Mouse (Mus musculus) stomach, embryonic 15.5 days (tissue): ENCODE measurements at regions not wholly inside any gene's neighbourhood (a gene's known extent, or its start where the extent isn't known, plus 50 kb on each side); places are given as distances from the start of the nearest gene placed in this dataset.

Experiments
- ATAC-seq: fragments of 200-750 bp; cut with Nextera tagmentation; 2 replicates; pipeline ENCODE4 v1.8.0; 2017; ENCODE audit warnings: low read depth, moderate number of reproducible peaks, moderate TSS enrichment; ENCODE audit not compliant: insufficient read depth, low FRiP score
- H3K27ac ChIP-seq: fragments of 300-500 bp; sonication (generic); 2 replicates; pipeline ENCODE4 v1.5.1; 2015; ENCODE audit warnings: mild to moderate bottlenecking, inconsistent platforms
- H3K27me3 ChIP-seq: fragments of 300-500 bp; sonication (generic); replicated peaks from 2 replicates; pipeline ENCODE4 v1.6.1; 2015; ENCODE audit warnings: inconsistent platforms
- H3K36me3 ChIP-seq: fragments of 300-500 bp; sonication (generic); 2 replicates; pipeline ENCODE4 v1.6.1; 2015; ENCODE audit warnings: inconsistent platforms
- H3K4me1 ChIP-seq: fragments of 300-500 bp; sonication (generic); 2 replicates; pipeline ENCODE4 v1.6.1; 2015; ENCODE audit warnings: inconsistent platforms
- H3K4me2 ChIP-seq: fragments of 300-500 bp; sonication (generic); 2 replicates; pipeline ENCODE4 v1.6.1; 2015; ENCODE audit warnings: mild to moderate bottlenecking, inconsistent platforms
- H3K4me3 ChIP-seq: fragments of 300-500 bp; sonication (generic); replicated peaks from 2 replicates; pipeline ENCODE4 v1.5.1; 2015; ENCODE audit warnings: inconsistent platforms
- H3K9ac ChIP-seq: fragments of 300-500 bp; sonication (generic); 2 replicates; pipeline ENCODE4 v1.6.1; 2015; ENCODE audit warnings: inconsistent platforms
- H3K9me3 ChIP-seq: fragments of 300-500 bp; sonication (generic); 2 replicates; pipeline ENCODE4 v1.6.1; 2016; ENCODE audit warnings: inconsistent platforms
- WGBS: fragments of 180-500 bp; shearing (Covaris S2); methylation state at CpG from one replicate; pipeline ENCODE4 v1.1.7; 2015; 5-methylcytosine and 5-hydroxymethylcytosine counted together

DNA sequence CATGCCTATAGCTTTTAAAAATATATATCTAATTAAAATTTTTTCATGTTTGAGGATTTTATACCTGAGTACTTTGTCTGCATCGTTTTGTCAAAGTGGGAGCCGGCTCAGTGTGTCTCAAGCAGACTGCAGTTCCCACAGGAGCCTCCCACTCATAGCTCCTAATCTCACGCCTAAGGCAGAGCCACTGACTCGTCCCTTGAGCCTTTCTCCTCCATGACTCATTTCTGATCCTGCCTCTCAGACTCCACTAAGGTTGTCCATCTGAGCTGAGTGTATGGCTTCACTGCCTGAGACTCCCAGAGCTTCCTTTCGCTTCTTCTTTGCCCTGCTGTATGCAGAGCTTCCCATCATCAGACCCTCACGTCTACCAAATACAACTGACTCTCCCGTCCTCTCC lies 98.8 kb downstream of the Efnb2 start:
- Histone ChIP-seq H3K4me3 (no peak overlapping the region), H3K27ac (no peak overlapping the region), H3K9ac (no peak overlapping the region), H3K4me2 (no peak overlapping the region), H3K36me3 (no peaks in the 10 kb centered on the region), H3K27me3 (no peaks in the 10 kb centered on the region), H3K9me3 (no peaks in the 10 kb centered on the region), H3K4me1 (no peaks in the 10 kb centered on the region)
- ATAC-seq: no peak
- 73% methylated on average over 7 of the region's 7 CpGs for WGBS

DNA sequence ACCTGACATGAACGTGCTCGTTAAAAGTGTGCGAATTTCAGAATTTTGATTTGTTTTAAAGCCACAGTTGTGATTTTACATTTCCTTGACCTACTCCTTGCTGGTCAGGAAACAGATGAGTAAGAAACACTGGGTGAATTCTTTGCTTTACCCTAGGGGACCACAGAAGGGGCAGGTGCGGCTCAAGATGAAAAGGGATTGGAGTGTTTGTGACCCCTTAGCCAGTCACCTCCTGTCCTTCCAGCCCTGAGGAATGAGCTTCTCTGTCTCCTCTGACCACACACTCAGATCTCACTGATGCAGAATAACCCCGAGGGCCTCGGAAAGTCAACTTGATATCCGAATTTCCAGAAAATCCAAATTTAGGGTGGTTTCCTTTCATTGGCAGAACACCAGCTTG lies 103.0 kb downstream of the Efnb2 start:
- H3K36me3 ChIP-seq: no peaks in the 10 kb centered on the region
- no peak overlapping the region for H3K4me2 ChIP-seq
- no peak for ATAC-seq
- WGBS: 78% methylated on average over 7 of the region's 7 CpGs
- no peaks in the 10 kb centered on the region for H3K4me1 ChIP-seq
- no peak overlapping the region for H3K4me3 ChIP-seq
- H3K9ac ChIP-seq: no peak overlapping the region
- no peak overlapping the region for H3K27ac ChIP-seq
- H3K9me3 ChIP-seq: no peaks in the 10 kb centered on the region
- no peaks in the 10 kb centered on the region for H3K27me3 ChIP-seq

DNA sequence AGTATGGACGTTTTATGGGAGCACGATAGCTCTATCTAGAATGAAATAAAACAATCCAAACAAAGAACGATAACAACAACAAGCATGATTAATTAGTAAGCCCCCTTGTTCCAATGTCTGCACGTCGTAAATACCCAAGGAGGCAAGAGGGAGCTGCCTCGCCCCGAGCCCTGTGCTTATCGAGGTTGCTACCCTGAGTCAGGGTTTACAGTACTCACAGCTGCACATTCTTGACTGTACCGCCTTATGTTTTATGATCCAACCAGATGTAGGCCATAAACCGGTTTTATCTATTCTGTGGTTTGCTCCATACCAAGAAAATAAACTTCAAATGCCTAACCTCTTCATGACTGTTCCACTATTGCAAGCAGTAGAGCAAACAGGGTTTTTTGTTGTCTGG lies 104.9 kb downstream of the Efnb2 start:
- H3K27me3 ChIP-seq: no peaks in the 10 kb centered on the region
- H3K4me3 ChIP-seq: no peak overlapping the region
- no peaks in the 10 kb centered on the region for H3K9me3 ChIP-seq
- WGBS: 45% methylated on average over 10 of the region's 10 CpGs
- no peak for ATAC-seq
- H3K27ac ChIP-seq: no peak overlapping the region
- H3K36me3 ChIP-seq: no peaks in the 10 kb centered on the region
- no peaks in the 10 kb centered on the region for H3K4me1 ChIP-seq
- H3K9ac ChIP-seq: no peak overlapping the region
- no peak overlapping the region for H3K4me2 ChIP-seq

DNA sequence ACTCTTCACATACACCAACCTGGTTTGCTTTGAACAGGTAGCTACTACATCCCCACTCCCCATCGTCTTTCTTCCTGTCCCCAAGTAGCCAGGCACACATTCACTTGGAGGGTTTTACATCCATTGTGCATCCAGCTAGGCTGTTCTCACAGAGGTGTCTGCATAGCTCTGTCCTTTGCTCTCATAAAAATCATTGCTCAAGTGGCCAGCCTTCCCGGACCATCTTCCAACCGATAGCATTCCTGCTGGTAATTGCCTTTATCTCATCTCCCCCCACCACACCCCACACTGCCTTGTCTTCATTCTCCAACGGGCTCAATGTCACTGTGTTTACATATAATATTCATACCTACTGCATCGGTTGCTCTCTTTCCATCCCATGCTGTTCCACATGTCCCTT lies 106.4 kb downstream of the Efnb2 start:
- no peaks in the 10 kb centered on the region for H3K27me3 ChIP-seq
- no peaks in the 10 kb centered on the region for H3K9me3 ChIP-seq
- no peak overlapping the region for H3K27ac ChIP-seq
- H3K4me1 ChIP-seq: no peaks in the 10 kb centered on the region
- 79% methylated on average over 5 of the region's 5 CpGs for WGBS
- no peak overlapping the region for H3K4me3 ChIP-seq
- H3K4me2 ChIP-seq: no peak overlapping the region
- no peak for ATAC-seq
- H3K9ac ChIP-seq: no peak overlapping the region
- H3K36me3 ChIP-seq: no peaks in the 10 kb centered on the region

DNA sequence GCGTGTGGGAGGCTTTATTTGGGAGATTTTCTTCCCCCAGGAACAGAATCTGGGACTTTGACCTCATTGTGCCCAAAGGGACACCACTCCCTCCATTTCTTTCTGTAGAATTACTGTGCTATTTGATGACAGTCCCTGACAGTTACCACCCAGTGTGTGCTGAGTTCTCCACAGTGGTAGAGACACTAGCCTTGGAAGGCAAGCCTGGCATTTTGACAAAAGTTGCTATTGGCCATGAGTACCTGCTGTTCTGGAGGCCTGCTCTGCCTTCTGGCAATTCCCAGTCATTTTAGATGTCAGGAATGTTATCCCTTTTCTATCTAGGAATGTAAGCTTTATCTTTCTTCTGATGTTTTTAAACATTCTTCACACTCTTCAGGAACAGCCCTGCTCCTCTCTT lies 108.3 kb downstream of the Efnb2 start:
- H3K4me2 ChIP-seq: no peak overlapping the region
- H3K36me3 ChIP-seq: no peaks in the 10 kb centered on the region
- H3K4me3 ChIP-seq: no peak overlapping the region
- H3K4me1 ChIP-seq: no peaks in the 10 kb centered on the region
- 76% methylated on average over 1 of the region's 1 CpGs for WGBS
- ATAC-seq: no peak
- no peaks in the 10 kb centered on the region for H3K9me3 ChIP-seq
- no peak overlapping the region for H3K9ac ChIP-seq
- no peak overlapping the region for H3K27ac ChIP-seq
- no peaks in the 10 kb centered on the region for H3K27me3 ChIP-seq

DNA sequence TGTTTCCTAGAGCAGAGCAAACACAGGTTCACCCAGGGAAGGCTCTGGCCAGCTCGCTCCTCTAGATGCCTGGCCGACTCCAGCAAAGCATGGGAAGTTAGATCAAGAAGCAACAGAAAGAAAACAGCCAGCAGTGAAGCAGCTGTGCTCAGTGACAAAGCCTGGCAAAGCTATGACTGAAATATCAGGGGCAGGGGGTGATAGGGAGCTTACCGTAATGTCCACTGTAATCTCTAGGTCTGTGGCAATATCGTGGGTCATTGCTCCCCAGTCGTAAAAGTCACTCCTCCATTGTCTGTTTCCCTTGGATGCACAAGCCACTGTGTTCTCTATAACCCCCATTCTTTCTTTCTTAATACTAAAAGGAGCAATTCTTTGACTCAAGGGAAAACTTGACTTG lies 124.4 kb downstream of the Efnb2 start:
- 77% methylated on average over 5 of the region's 5 CpGs for WGBS
- no peak overlapping the region for H3K9ac ChIP-seq
- no peak for ATAC-seq

DNA sequence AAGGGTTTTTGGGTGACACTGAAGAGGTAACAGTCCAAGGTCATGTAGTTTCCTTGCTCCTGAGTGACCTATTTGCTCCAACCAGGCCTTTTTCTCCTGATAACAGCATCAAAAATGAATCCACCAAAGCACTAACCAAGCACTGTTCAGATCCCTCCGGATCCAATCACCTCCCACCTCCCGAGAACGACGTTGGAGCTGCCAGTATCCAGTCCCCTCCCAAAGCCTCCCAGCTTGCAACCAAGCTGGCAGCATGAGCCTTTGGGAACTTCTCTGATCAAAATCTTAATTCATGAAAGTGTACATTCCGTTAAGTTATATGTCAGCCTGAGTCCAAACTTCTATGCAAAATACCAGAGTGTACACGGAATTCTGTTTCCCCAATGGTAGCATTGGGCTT lies 126.3 kb downstream of the Efnb2 start:
- H3K9ac ChIP-seq: no peak overlapping the region
- H3K9me3 ChIP-seq: no peaks in the 10 kb centered on the region
- whole genome bisulfite sequencing: 52% methylated on average over 6 of the region's 6 CpGs
- no peak for ATAC-seq
- no peaks in the 10 kb centered on the region for H3K36me3 ChIP-seq
- no peaks in the 10 kb centered on the region for H3K4me1 ChIP-seq
- H3K27ac ChIP-seq: no peak overlapping the region
- H3K27me3 ChIP-seq: no peaks in the 10 kb centered on the region
- H3K4me2 ChIP-seq: no peak overlapping the region
- H3K4me3 ChIP-seq: no peak overlapping the region

More for the DNA sequence above, 124.4 kb downstream of the Efnb2 start:
- no peaks in the 10 kb centered on the region for H3K4me1 ChIP-seq
- H3K36me3 ChIP-seq: no peaks in the 10 kb centered on the region
- H3K4me2 ChIP-seq: no peak overlapping the region
- H3K27ac ChIP-seq: no peak overlapping the region
- H3K27me3 ChIP-seq: no peaks in the 10 kb centered on the region
- no peak overlapping the region for H3K4me3 ChIP-seq
- H3K9me3 ChIP-seq: no peaks in the 10 kb centered on the region

DNA sequence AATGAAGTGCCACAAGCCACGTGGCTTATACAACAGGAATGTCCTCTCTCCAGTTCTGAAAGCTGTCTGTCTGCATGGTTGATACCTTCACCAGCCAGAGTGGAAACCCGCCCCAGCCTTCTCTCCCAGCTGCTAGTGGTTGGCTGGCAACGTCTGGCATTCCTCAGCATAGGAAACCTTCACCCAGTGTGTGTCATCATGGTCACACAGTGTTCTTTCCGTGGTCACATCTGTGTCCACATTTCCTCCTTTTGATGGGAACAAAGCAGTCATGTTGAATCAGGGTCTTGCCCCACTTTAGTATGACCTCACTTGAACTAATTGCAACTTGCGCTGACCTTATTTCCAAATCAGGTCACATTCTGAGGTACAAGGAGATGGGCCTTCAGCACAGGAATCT lies 128.1 kb downstream of the Efnb2 start:
- no peaks in the 10 kb centered on the region for H3K4me1 ChIP-seq
- H3K9me3 ChIP-seq: no peaks in the 10 kb centered on the region
- no peak overlapping the region for H3K4me3 ChIP-seq
- no peak overlapping the region for H3K4me2 ChIP-seq
- 81% methylated on average over 5 of the region's 5 CpGs for WGBS
- no peak overlapping the region for H3K9ac ChIP-seq
- ATAC-seq: no peak
- no peaks in the 10 kb centered on the region for H3K27me3 ChIP-seq
- H3K27ac ChIP-seq: no peak overlapping the region
- no peaks in the 10 kb centered on the region for H3K36me3 ChIP-seq

DNA sequence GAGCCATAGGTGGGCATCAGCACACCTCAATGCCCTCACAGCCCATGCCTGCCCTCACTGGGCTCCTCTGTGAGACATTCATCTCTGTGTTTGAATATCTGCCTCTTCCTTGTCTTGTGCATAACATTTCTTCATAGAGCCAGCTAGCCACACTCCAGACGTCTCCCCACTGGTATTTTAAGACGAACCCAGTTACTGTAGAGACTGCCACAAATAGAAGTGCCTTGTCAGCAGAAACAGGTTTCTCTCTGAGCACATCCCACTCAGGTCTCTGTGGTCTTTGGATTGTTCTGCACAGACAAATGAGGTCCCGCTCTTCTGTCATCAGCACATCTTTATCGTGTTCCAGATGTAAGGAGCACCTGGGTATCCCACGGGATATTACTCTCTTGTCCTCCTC lies 130.5 kb downstream of the Efnb2 start:
- Histone ChIP-seq H3K36me3 (no peaks in the 10 kb centered on the region), H3K4me3 (no peak overlapping the region), H3K9me3 (no peaks in the 10 kb centered on the region), H3K27ac (no peak overlapping the region), H3K9ac (no peak overlapping the region), H3K4me2 (no peak overlapping the region), H3K27me3 (no peaks in the 10 kb centered on the region), H3K4me1 (no peaks in the 10 kb centered on the region)
- 62% methylated on average over 5 of the region's 5 CpGs for WGBS
- no peak for ATAC-seq

DNA sequence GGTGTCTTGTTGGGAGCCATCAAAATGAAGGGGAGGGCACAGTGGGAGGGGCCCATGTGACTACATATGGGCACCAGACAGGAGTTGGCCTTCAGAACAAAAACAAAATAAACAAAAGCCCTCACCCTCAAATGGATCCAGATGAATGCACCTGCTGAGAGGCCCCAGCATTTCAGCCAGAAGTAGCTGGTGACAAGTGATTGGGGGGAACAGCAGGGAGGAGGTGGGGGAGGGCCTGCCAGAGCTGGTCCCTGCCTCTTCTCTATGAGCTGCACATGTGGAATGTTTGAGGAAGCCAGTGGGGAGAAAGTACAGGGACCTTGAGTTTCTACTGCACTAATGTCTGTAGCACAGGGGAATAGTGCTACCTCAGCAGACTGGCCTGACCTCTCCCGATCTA lies 139.5 kb downstream of the Efnb2 start:
- no peak overlapping the region for H3K9ac ChIP-seq
- WGBS: 78% methylated on average over 1 of the region's 1 CpGs
- H3K9me3 ChIP-seq: no peaks in the 10 kb centered on the region
- H3K4me1 ChIP-seq: no peaks in the 10 kb centered on the region; the same call in 1 of the 2 replicates
- no peaks in the 10 kb centered on the region for H3K27me3 ChIP-seq
- no peaks in the 10 kb centered on the region for H3K36me3 ChIP-seq
- no peak overlapping the region for H3K27ac ChIP-seq
- no peak overlapping the region for H3K4me3 ChIP-seq
- ATAC-seq: peak; percentile 14; the same call in 1 of the 2 replicates
- H3K4me2 ChIP-seq: no peak overlapping the region

DNA sequence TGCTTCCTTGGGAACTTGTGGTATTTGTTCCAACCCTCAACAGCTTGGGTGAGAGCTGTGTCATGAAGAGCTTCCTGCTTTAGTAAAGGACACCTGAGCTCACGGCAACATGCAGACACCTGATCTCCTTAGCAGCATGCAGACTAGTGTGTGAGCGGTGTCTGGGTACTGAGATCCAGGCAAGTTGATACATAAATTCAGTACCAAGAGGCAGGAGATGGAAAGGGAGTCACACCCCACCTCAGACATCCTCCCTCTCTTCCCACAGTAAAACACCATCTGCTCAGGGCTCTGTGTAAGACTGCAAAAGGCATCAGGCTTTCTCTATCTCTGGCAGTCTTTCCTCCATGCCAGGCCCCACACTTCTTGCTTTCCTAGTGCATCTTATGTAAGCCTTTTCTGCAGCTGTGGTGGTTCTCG lies 141.3 kb downstream of the Efnb2 start:
- Histone ChIP-seq H3K9me3 (no peaks in the 10 kb centered on the region), H3K4me2 (no peak overlapping the region)
- WGBS: 89% methylated on average over 3 of the region's 3 CpGs

DNA sequence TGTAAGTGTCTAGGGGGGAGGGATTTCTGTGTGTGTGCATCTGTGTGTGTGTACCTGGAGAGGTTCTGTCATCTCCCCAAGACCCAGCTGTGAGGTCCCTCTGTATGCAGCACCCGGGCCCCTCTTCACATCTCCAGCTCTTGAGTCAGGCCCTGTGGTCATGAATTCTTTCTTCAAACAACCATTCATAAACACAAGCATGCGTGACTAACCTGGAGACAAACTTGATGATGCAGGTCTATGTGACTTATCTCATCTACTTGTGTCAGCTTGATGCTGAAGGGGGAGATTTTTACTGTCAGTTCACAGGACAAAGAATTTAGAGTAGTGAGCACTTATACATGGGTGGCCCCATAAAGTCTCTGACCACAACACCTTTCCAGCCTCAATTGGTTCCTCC lies 143.4 kb downstream of the Efnb2 start:
- H3K4me3 ChIP-seq: no peak overlapping the region
- no peaks in the 10 kb centered on the region for H3K36me3 ChIP-seq
- no peaks in the 10 kb centered on the region; the same call in 1 of the 2 replicates for H3K4me1 ChIP-seq
- H3K27ac ChIP-seq: no peak overlapping the region
- no peak for ATAC-seq
- no peak overlapping the region for H3K4me2 ChIP-seq
- H3K27me3 ChIP-seq: no peaks in the 10 kb centered on the region
- no peaks in the 10 kb centered on the region for H3K9me3 ChIP-seq
- H3K9ac ChIP-seq: no peak overlapping the region
- 55% methylated on average over 2 of the region's 2 CpGs for WGBS

More for the DNA sequence above, 141.3 kb downstream of the Efnb2 start:
- H3K27me3 ChIP-seq: no peaks in the 10 kb centered on the region
- no peak overlapping the region for H3K4me3 ChIP-seq
- no peak overlapping the region for H3K9ac ChIP-seq
- H3K4me1 ChIP-seq: no peaks in the 10 kb centered on the region; the same call in 1 of the 2 replicates
- H3K36me3 ChIP-seq: no peaks in the 10 kb centered on the region
- no peak for ATAC-seq
- no peak overlapping the region for H3K27ac ChIP-seq

DNA sequence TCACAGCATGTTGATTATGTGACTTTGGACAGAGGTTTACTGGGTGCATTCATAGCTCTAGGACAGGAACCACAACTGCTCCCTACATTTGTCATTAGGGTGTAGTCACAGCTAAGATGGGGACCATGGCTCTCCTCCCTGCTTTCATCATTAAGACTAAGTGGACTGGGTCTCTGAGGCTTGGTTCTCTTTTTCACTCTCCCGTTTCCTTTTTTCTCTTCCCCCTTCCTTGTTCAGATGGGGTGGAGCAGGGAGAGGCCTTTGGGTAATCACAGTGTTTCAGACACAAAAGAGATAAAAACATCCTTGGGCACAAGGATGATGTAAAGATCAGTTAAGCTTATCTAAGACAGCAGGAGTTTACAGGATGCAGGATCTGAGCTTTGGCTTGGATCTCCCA lies 144.8 kb downstream of the Efnb2 start:
- Histone ChIP-seq H3K36me3 (no peaks in the 10 kb centered on the region), H3K27me3 (no peaks in the 10 kb centered on the region), H3K4me3 (no peak overlapping the region), H3K27ac (no peak overlapping the region), H3K4me2 (no peak overlapping the region), H3K4me1 (no peaks in the 10 kb centered on the region; the same call in 1 of the 2 replicates), H3K9ac (no peak overlapping the region), H3K9me3 (no peaks in the 10 kb centered on the region)
- ATAC-seq: no peak
- WGBS: 48% methylated on average over 1 of the region's 1 CpGs
